Mouse (Mus musculus) T-cell, adult 2 months (primary cell): ENCODE measurements around the gene Sgip1.

Experiments
- DNase-seq: peaks from one replicate; pipeline ENCODE4 v3.0.0; 2022; ENCODE audit warnings: low spot score

Gene Sgip1

GRCm38 (mm10) chr4:102977778-102978321 is 236.8 kb downstream of the Sgip1 start:
- DNase-seq = no peak

GRCm38 (mm10) chr4:102978440-102978839 is 237.3 kb downstream of the Sgip1 start, which contains the start of gene Tctex1d1:
Gene Tctex1d1 (plus strand): TSS chr4:102978606.
- no peak for DNase-seq

DNA sequence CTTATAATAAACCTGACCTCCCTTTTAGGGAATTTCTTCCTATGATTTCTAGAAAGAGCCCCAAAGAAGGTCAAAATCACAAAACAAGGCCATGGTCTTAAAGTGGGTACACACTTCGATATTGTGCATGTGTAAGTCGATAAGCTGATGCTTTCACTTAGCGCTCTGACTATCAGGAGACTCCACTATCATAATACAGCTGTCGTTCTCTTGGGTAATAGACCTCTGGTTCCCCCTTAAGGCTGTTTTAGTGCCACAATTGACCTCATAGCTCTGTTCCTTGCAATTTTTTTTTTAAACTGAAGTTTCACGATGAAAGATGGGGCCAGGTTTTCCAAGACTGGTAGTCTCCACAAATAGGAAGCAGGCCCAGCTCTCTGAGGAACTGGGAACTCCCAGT is 238.3 kb downstream of the Sgip1 start:
- no peak for DNase-seq

GRCm38 (mm10) chr4:102981709-102982108 is 240.6 kb downstream of the Sgip1 start:
- DNase-seq = no peak

GRCm38 (mm10) chr4:102986173-102986572 is 245.1 kb downstream of the Sgip1 start:
- peak; percentile 12 for DNase-seq

DNA sequence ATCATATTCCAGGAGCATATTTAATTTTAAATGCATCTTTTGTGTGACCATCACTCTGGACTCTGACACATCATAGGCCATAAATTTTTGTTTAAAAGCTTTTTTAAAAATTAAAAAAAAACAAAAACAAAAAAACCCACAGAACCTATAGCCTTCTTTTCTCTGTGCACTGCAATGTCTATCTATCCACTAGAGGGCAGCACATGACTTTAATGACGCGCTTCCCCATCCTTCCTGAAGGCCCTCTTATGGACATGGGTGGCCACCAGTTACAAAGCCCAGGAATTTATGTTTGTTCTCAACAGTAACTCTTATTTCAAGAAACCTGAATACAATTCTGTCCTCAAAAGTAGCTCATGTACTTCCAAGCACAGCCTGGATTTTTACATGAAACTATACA is 245.8 kb downstream of the Sgip1 start:
- peak; percentile 50 for DNase-seq

GRCm38 (mm10) chr4:102987325-102987724 is 246.2 kb downstream of the Sgip1 start:
- DNase-seq = no peak

DNA sequence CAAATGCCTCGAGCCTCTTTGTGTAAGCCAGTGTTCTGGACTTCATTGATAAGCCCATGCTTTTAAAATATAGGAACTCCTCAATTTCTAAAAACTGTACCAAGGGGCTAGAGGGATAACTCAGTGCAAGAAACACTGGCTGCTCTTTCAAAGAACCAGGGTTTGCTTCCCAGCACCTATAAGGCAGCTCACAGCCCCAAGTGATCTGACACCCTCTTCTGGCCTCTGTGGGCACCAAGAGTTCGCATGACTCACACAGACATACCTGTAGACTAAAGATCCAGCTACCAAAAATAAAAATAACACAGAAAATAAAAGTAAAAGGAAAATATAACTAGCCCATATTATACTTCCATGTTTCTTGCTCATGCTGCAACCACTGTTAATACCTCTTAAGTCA is 246.7 kb downstream of the Sgip1 start:
- no peak for DNase-seq

GRCm38 (mm10) chr4:102988526-102988925 is 247.4 kb downstream of the Sgip1 start:
- DNase-seq = no peak

GRCm38 (mm10) chr4:102989391-102989790 is 248.3 kb downstream of the Sgip1 start:
- DNase-seq = peak; percentile 45

DNA sequence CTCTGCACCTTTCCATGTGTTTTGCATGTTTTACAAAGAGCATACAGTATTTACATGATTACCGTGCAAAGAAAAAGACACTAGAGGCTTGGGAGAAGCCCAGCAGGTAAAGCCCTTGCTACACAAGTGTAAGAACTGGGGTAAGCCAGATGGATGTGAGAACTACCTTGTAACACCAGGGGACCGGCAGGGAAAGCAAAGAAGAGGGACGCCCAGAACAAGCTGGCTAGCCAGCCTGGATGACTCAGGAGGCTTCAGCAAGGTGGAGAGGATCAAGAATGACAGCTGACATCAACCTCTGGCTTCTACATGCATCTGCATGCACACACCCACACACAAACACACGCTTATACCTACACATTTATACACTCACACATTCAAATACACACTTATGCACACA is 248.9 kb downstream of the Sgip1 start:
- DNase-seq = no peak

DNA sequence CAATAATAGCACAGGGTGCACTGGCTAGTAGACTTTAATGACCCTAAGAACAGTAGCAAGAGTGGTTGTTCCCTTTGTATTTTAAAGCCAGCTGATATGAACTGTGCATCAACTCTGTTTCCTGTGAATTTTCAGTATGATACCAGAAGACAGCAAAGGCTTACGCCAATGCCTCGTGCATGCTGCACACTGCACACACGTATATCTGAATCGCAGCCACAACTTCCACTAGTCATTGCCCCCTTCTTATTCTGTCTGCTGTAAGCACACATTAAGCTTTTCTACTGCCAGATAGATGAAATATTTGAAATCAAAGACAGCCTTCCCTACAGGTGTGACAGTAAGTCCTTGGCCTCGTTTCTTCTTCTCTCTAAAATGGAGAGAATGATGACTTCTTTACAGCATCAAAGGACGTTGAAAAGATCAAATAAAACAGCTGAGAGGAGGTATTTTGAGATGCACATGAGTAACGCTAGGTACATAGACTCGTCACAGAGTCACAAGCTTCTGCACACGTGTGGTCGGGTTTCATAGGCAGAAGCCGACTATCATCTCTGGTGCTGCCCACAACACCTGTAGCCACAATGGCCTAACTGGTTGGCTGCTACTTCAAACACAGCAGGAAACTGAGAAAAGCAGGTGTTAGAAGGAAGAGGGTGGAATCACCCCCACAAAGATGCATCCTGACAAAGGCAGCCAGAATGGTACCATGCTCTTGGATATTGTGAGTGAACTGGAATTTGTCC is 249.7 kb downstream of the Sgip1 start:
- DNase-seq = peak; percentile 75

DNA sequence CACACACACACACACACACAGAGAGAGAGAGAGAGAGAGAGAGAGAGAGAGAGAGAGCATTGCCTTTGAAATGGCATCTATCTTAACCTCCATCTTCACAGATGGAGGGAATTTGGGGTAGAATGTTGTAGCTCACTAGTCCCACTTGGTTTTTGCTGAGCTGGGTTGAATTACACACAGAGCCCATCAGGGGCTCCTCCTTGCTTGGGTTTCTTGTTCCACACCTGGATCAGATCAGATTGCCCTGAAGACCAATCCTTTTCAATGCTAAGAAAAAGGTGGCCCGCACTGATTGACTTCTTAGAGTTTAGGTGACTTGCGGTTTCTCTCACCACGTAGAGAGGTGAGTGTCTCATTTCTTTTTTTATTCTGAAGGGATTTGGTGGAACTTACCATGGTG is 250.6 kb downstream of the Sgip1 start:
- no peak for DNase-seq

DNA sequence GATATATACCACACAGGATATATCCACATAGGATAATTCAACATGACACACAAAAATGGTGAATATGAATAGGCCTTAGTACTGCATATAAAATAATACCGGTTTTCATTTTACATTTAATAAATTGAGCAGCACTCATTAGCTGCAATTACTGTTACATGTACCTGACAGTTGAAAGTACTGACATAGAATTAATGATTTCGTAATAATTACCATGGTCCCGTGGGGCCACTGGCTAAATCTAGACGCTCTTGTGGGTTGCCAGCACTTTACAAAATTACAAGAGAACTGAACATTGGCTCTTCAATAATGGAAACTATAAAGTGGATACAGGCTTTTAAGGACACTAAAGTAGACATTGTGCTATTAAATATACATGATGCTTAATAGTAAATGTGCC is 263.6 kb downstream of the Sgip1 start:
- DNase-seq = no peak

- DNase-seq = no peak
These were observed 264.3 kb downstream of the Sgip1 start for GRCm38 (mm10) chr4:103005190-103005945.

DNA sequence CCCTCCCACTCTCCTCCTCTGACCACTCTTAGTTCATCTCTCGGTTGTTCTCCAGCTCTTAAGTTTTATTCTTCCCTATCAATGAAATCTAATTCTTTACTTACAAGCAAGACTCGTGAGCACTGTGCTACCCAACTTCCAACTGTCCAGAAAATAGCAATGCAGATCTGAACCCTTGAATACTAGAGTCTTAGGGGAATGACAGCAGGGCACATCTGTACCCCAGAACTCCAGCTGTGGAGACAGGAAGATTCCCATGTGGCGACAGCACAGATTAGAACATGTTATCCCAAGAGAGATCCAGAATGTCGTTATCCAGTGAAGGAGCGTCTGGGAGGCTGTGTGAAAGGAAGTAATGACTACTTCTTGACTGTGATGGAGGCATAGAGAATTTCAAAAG is 265.2 kb downstream of the Sgip1 start:
- no peak for DNase-seq

DNA sequence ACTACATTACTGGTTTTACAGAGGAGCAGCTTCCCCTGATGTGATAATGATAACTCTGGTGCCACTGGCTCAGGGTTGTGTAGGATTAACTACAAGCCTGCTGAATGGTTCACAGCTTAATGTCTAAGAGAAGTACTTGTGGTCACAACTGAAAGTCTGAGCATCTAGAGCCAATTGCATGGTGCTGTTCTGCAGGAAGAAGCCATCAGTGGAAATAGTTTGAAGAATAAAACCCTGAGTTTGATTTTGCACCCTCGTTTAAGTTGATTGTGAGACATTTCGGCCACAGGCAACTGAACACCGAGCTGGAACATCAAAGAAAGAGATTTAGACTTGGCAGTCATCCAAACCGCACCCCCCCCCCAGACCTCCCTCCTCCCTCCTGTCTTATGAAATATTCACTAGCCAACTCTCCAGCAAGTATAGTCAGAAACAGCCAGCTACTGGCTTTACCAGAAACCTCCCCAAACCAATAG is 265.9 kb downstream of the Sgip1 start:
- peak; percentile 34 for DNase-seq

DNA sequence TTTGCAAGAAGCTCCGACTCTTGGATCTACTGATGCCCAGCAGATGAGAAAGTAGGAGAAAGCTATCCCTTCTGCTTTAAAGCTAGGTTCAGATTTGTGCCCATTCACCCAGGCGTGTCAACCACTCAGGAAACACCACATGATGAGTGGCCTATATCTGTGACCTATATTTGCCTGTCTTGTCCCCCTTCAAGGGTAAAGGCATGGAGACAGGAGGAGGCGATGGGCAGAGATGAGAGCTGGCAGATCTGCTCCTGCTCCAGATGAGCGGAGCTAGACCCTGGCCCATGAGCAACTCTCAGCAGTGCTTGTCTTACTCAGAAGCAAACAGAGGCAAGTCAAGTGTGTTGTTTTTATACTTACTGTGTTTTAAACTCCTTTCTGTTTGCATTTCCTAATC is 269.6 kb downstream of the Sgip1 start:
- no peak for DNase-seq

DNA sequence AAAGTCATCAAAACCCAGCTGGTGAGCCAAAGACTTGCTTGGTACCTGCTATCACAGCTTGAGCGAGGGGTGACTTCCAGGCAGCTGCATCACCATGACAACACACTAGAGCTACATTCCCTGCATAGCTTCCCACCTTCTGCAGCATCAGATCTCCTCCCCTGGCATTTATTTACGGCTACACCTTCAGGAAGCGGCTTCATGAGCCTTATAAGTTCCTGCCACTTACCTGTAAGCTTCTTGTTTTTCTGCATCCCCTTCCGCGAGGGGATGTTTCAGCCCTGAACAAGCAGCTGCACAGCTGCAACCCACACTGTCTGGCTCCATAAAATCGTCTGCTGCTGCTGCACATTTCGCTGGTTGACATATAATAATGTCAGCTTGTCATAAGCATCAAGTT is 270.7 kb downstream of the Sgip1 start:
- DNase-seq = no peak

DNA sequence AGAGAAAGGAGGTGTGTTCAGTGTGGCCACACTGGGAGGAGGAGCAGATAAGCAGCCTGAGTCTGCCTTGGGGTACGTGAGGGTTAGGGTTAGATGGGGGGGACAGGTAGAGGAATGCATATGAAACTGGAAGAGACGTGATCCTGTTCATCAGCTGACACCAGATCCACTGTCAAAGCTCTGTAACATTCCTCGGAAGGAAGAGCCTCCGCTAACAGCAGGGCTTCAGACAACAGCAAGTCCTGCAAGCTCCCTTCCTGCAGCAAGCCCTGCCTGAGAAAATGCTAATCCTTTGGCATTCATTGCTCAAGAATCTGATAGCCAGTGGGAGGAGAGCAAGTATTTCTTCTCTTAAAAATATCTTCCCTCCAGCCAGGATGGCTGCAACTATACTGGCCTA is 272.4 kb downstream of the Sgip1 start:
- DNase-seq = no peak
